Mouse (Mus musculus) hindbrain, embryonic 11.5 days (tissue): Measurements from ENCODE around the gene Dennd2d. TPM values are rescaled to one million over a fixed set of nuclear protein-coding genes. Genes with fewer than 3 reads are reported as not detected.

Source experiments
- ATAC-seq: fragments of 200-750 bp; cut with Nextera tagmentation; 2 replicates; pipeline ENCODE4 v1.8.0; 2017; ENCODE audit warnings: mild to moderate bottlenecking, moderate TSS enrichment, moderate library complexity; ENCODE audit not compliant: low FRiP score
- DNase-seq: peaks from one replicate; pipeline ENCODE4 v3.0.0-alpha.2; 2015; ENCODE audit warnings: low spot score
- H3K27ac ChIP-seq: fragments of 300-500 bp; sonication (generic); 2 replicates; pipeline ENCODE4 v1.5.1; 2014; ENCODE audit warnings: mild to moderate bottlenecking, low read depth, low read length
- H3K27me3 ChIP-seq: fragments of 300-500 bp; sonication (generic); 2 replicates; pipeline ENCODE4 v1.6.1; 2014; ENCODE audit warnings: mild to moderate bottlenecking, low read length, moderate library complexity, mixed read lengths; ENCODE audit not compliant: control insufficient read depth, insufficient read depth
- H3K36me3 ChIP-seq: fragments of 300-500 bp; sonication (generic); 2 replicates; pipeline ENCODE4 v1.6.1; 2014; ENCODE audit warnings: mild to moderate bottlenecking, low read length, moderate library complexity, mixed read lengths; ENCODE audit not compliant: control insufficient read depth, insufficient read depth
- H3K4me1 ChIP-seq: fragments of 300-500 bp; sonication (generic); replicated peaks from 2 replicates; pipeline ENCODE4 v1.6.1; 2014; ENCODE audit warnings: low read length, mixed read lengths; ENCODE audit not compliant: control insufficient read depth, insufficient read depth
- H3K4me2 ChIP-seq: fragments of 300-500 bp; sonication (generic); replicated peaks from 2 replicates; pipeline ENCODE4 v1.6.1; 2014; ENCODE audit warnings: mild to moderate bottlenecking, low read depth, low read length
- H3K4me3 ChIP-seq: fragments of 300-500 bp; sonication (generic); 2 replicates; pipeline ENCODE4 v1.5.1; 2014; ENCODE audit warnings: low read depth, low read length
- H3K9ac ChIP-seq: fragments of 300-500 bp; sonication (generic); 2 replicates; pipeline ENCODE4 v1.6.1; 2014; ENCODE audit warnings: low read depth, low read length
- H3K9me3 ChIP-seq: fragments of 300-500 bp; sonication (generic); 2 replicates; pipeline ENCODE4 v1.6.1; 2016; ENCODE audit warnings: low read length; ENCODE audit not compliant: control insufficient read depth
- WGBS: fragments of 180-500 bp; shearing (Covaris S2); extraction: QIAGEN DNeasy Blood & Tissue Kit; methylation state at CpG from one replicate; pipeline ENCODE4 v1.1.7; 2014; 5-methylcytosine and 5-hydroxymethylcytosine counted together
- polyA plus RNA-seq: library from polyadenylated mRNA; unstranded; fragments of >200 nt; fragmentation: Nextera tagmentation; extraction: Ambion mirVana; gene quantifications from 2 replicates; pipeline ENCODE4 v1.2.1, GENCODE M21; 2014

Dennd2d gene
- polyA plus RNA-seq, 1 experiment from 2014 or later = 0.29 TPM

- Histone ChIP-seq H3K4me3 (no peak overlapping the region), H3K9me3 (no peaks in the 10 kb centered on the region), H3K36me3 (no peaks in the 10 kb centered on the region), H3K4me1 (no peaks in the 10 kb centered on the region), H3K4me2 (no peak overlapping the region), H3K27ac (no peak overlapping the region), H3K27me3 (no peaks in the 10 kb centered on the region), H3K9ac (no peak overlapping the region)
- DNase-seq = no peak
- no peak for ATAC-seq
- WGBS = 90% methylated on average over 6 of the region's 6 CpGs
Measured at GRCm38 (mm10) chr3:106515016-106515415, 32.8 kb downstream of the Dennd2d start.

GRCm38 (mm10) chr3:106522730-106523129 is 40.5 kb downstream of the Dennd2d start:
- Histone ChIP-seq H3K9me3 (no peaks in the 10 kb centered on the region), H3K27me3 (no peaks in the 10 kb centered on the region), H3K9ac (no peak overlapping the region), H3K36me3 (no peaks in the 10 kb centered on the region), H3K4me3 (no peak overlapping the region), H3K27ac (no peak overlapping the region), H3K4me2 (no peak overlapping the region), H3K4me1 (no peaks in the 10 kb centered on the region)
- ATAC-seq = no peak
- DNase-seq = no peak
- WGBS = 85% methylated on average over 1 of the region's 1 CpGs

DNA sequence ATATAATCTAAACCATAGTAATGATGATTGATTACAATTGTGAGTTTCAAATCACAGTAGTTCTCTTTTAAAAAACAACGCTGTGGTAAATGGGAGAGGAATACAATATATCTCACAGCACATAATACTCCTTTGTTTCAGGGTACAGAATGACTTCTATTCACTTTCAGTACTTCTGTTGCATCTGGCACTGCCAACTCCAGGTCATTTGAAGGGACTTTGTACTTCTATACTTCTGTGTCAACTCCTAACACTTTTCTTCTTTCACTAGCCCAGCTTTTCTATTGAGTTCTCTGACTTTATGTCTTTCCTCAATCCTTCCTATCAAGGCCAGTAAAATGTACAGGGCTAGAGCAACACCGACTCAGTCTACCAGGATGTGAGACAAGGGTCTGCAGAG is 44.2 kb downstream of the Dennd2d start:
- DNase-seq (no peak), ATAC-seq (no peak)
- WGBS = 85% methylated on average over 2 of the region's 2 CpGs
- Histone ChIP-seq H3K27ac (no peak overlapping the region), H3K36me3 (no peaks in the 10 kb centered on the region), H3K9me3 (no peaks in the 10 kb centered on the region), H3K4me3 (no peak overlapping the region), H3K4me1 (no peaks in the 10 kb centered on the region), H3K4me2 (no peak overlapping the region), H3K27me3 (no peaks in the 10 kb centered on the region), H3K9ac (no peak overlapping the region)

DNA sequence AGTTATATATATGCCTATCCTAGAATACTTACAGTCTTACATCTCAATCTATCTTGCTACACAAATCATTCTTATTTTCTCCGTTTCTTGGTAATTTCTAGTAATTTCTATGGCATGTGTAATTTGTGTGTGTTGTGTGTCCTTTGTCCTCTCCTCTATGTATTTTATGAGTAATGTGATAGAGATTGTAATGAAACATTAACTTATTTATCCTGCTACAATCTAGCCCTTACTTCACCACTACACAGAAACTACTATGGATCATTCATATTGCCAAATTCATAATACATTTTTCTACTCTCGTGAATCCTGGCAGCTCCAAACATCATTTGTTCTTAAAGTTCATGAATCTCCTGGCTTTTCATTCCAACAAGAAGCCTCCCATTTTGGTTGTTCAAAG is 45.8 kb downstream of the Dennd2d start:
- no peak for ATAC-seq
- no peak overlapping the region for H3K9ac ChIP-seq
- 95% methylated on average over 2 of the region's 2 CpGs for WGBS
- no peak for DNase-seq
- no peaks in the 10 kb centered on the region for H3K27me3 ChIP-seq
- H3K4me3 ChIP-seq = no peak overlapping the region
- H3K9me3 ChIP-seq = no peaks in the 10 kb centered on the region
- no peak overlapping the region for H3K27ac ChIP-seq
- no peaks in the 10 kb centered on the region for H3K4me1 ChIP-seq
- H3K36me3 ChIP-seq = no peaks in the 10 kb centered on the region
- H3K4me2 ChIP-seq = no peak overlapping the region

DNA sequence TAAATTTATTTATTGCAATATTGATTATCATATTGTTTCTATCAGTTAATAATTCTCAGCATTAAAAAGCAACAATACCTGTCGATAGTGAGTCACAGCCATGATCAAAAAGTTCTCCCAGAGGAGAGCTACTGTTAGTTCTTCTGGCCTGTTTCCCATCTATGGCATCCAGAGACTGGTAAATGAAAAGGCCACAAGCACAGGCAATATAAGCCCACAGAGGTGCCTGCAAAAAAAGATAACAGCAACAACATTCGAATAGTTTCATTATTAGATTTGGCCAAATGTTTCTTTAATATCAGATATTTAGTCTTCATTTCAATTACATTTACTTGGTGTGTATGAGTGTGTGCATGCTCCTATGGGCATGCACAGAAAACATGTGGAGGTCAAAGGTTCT is 51.1 kb downstream of the Dennd2d start:
- no peaks in the 10 kb centered on the region for H3K36me3 ChIP-seq
- ATAC-seq (no peak), DNase-seq (no peak)
- H3K9ac ChIP-seq = no peak overlapping the region
- no peak overlapping the region for H3K4me2 ChIP-seq
- H3K9me3 ChIP-seq = no peaks in the 10 kb centered on the region
- H3K27me3 ChIP-seq = no peaks in the 10 kb centered on the region
- H3K27ac ChIP-seq = no peak overlapping the region
- WGBS = 94% methylated on average over 2 of the region's 2 CpGs
- no peaks in the 10 kb centered on the region for H3K4me1 ChIP-seq
- no peak overlapping the region for H3K4me3 ChIP-seq

DNA sequence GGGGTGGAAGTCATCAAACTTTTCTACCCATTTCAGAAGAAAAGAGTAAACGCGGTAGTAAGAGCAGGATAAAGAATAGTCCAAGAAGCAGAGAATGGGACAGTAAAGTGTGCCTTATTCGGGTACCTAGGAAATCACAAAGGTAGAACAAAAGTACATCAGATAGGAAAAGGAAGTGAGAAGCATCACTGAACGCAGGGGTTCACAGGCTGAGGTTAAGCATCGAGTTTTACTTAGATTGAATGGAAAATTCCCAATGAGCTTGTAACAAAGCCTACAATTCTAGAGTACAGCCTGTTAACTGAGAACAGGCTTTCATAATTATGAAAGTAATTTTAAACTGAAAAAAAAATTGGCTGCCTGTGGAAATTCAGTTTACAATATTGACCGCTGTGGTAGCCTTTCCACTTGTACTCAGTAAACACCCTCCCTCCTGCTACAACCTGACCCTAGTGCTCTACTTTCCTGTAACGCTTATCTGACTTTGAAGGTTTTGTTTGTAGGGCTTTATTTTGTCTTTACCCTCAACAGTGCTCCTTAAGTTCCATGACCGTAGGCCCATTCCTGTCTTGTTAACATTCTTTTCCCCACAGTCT is 62.6 kb downstream of the Dennd2d start:
- Histone ChIP-seq H3K36me3 (no peaks in the 10 kb centered on the region), H3K4me3 (no peak overlapping the region), H3K27ac (no peak overlapping the region), H3K27me3 (no peaks in the 10 kb centered on the region), H3K4me2 (no peak overlapping the region), H3K9ac (no peak overlapping the region), H3K9me3 (no peaks in the 10 kb centered on the region), H3K4me1 (no peaks in the 10 kb centered on the region)
- DNase-seq (no peak), ATAC-seq (no peak)
- WGBS = 94% methylated on average over 8 of the region's 8 CpGs

DNA sequence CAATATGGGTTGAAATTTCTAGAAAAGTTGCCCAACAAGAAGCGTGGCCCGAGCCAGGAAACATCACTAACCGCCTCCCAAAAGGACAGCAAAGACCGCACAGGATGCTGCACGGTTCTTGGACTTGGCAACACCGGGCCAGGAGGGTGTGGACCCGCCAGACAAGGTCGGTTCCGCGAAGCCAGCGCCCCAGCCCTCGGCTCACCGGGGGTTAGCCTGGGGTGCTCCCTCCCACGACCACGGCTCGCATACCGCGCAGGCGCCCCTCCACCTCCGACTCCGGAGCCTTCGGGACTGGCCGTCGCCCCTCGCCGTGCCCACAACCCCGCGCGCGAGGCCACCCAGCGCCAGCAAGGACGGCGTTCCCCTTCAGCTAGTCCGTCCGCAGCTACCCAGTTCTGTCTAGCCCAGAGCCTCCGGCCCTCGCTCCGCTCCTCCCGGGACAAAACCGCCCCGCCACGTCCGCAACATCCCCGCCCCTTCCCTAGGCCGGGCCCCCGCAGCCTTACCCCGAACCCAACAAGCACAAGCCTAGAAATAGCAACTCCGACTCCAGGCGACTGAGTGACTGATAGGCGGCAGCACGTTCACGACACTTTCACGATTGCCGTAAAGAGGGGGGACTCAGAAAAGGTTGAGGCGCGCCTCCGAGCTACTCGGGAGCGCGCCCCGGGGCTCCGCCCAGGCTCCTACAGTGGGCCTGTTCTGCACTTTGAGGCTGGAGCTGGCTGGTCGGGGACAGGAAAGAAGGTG is 65.1 kb downstream of the Dennd2d start, which contains the start of the genes Dram2 and Cept1:
TSS of gene Dram2 (plus strand) at position 628 of the 753 bp plus-strand sequence.
TSS of gene Cept1 (minus strand) at position 632 of the 753 bp plus-strand sequence.
- H3K36me3 ChIP-seq = no peaks in the 10 kb centered on the region
- no peaks in the 10 kb centered on the region for H3K27me3 ChIP-seq
- peak within 1 kb of the TSS; percentile 66 for H3K4me3 ChIP-seq
- ATAC-seq = peak; percentile 97
- peak within 1 kb of the TSS; percentile 82 for H3K9ac ChIP-seq
- DNase-seq = peak; percentile 97
- H3K9me3 ChIP-seq = no peaks in the 10 kb centered on the region
- H3K27ac ChIP-seq = peak within 1 kb of the TSS; percentile 91
- H3K4me2 ChIP-seq = peak within 1 kb of the TSS; percentile 63
- no peaks in the 10 kb centered on the region for H3K4me1 ChIP-seq
- under 1% methylated on average over 43 of the region's 63 CpGs for WGBS

- H3K9me3 ChIP-seq = no peaks in the 10 kb centered on the region
- H3K4me2 ChIP-seq = peak overlapping the region; percentile 55
- H3K4me1 ChIP-seq = no peaks in the 10 kb centered on the region
- DNase-seq (peak; percentile 54), ATAC-seq (peak; percentile 47)
- WGBS = under 1% methylated on average over 27 of the region's 27 CpGs
- H3K27me3 ChIP-seq = no peaks in the 10 kb centered on the region
- H3K27ac ChIP-seq = peak overlapping the region; percentile 91
- H3K36me3 ChIP-seq = no peaks in the 10 kb centered on the region
- peak overlapping the region; percentile 73 for H3K9ac ChIP-seq
- H3K4me3 ChIP-seq = peak overlapping the region; percentile 66
Measured at GRCm38 (mm10) chr3:106547924-106548539, 65.8 kb downstream of the Dennd2d start.
